Mouse (Mus musculus) effector memory CD4-positive, alpha-beta T cell, adult 7 months (primary cell): ENCODE measurements around the gene Vmn2r17. TPM values are rescaled to one million over a fixed set of nuclear protein-coding genes. Genes with fewer than 3 reads are reported as not detected.

Experiments used
- polyA plus RNA-seq: library from polyadenylated mRNA; unstranded; fragments of 100-300 nt; shearing (Covaris generic); gene quantifications from one replicate; pipeline ENCODE4 v1.2.1, GENCODE M21; 2017

The Vmn2r17 gene
- polyA plus RNA-seq: 0.44 TPM

DNA sequence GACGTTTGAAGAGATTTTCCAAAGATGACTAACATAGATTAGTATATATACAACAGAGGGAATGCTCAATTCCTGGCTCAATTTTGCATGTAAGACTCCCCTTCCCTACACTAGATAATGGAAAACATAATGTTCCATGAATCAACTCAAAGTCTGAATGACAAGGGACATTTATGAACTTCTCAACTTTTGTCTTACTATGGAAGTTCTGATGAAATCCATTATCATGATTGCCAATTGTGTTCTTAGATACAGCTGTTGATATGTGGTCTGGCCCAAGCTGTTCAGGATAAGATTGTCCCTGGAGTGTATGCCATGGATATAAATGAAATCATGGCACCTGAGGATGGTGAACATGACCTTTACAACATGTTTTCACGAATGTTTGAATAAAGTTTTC, at the start of gene Vmn2r17:
Gene Vmn2r17, plus strand, starts transcription at position 301 of the 400 bp plus-strand sequence.

Other genes starting within 250 kb of the Vmn2r17 start
- gene Vmn2r13, start 227.5 kb upstream of the Vmn2r17 start, polyA plus RNA-seq: not detected
- not detected for gene Vmn2r14, start 195.0 kb upstream of the Vmn2r17 start, polyA plus RNA-seq
- gene Vmn2r15, start 122.0 kb upstream of the Vmn2r17 start, polyA plus RNA-seq: not detected
- not detected for gene Vmn2r16, start 89.5 kb upstream of the Vmn2r17 start, polyA plus RNA-seq
- gene Crlf2, start 139.3 kb downstream of the Vmn2r17 start, polyA plus RNA-seq: 47.8 TPM